Mouse (Mus musculus): ENCODE measurements around the gene Dnajc5. TPM values are rescaled to one million over a fixed set of nuclear protein-coding genes. Genes with fewer than 3 reads are reported as not detected.

Dnajc5 gene
- polyA plus RNA-seq, 3 experiments from 2014 or later = 37.5 to 41.7 (median 39.3) TPM

DNA sequence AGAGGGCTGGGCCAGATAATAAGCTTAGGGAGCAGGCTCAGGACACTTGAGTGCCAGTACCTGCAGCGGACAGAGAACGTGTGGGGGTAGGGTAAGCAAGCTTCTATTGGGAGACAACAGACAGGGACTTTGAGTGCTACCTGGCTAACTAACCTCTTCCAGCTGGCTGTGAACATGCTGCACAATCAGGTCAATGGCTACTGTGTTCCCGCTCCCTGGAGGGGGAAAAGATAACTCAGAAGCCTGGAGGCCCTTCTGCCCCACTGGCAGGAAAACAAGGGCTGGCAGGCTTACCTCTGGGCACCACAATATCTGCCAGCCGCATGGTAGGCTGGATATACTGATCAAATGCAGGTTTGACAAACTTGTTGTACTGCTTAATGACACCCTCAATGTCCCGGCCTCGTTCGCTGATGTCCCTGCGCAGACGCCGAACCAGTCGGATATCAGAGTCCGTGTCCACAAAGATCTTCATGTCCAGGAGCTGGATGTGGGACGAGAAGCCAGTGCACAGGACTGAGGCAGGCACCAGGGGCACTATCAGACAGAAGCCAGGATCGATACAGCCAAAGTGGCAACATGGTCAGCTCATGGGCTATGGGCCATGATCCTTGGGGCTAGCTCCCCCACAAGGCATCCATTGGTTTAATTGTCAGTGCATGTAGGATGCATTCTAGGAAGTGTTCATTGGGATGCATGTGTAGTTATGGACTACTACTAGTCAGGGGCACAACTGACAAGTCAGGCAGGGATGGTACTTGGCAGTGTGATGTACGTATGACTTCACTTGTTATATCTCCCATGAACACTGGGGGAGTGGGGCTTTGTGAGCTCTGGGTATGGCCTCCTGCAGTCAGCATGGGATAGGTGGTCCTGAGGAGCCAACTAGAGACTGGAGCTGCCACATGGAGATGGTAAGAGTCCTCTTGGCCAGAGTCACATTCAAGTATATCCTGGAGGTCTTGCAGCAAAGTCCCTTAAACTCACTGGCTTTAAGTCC is 52.9 kb downstream of the Dnajc5 start:
- no peak for ATAC-seq

- ATAC-seq = no peak
Observed at GRCm38 (mm10) chr2:181573961-181574360, 53.7 kb downstream of the Dnajc5 start.

- no peak for ATAC-seq
Observed at GRCm38 (mm10) chr2:181574921-181575545, 54.7 kb downstream of the Dnajc5 start.

GRCm38 (mm10) chr2:181576613-181577012 is 56.3 kb downstream of the Dnajc5 start:
- no peak for ATAC-seq

GRCm38 (mm10) chr2:181577126-181577525 is 56.8 kb downstream of the Dnajc5 start:
- no peak for ATAC-seq

- no peak for ATAC-seq
Observed at GRCm38 (mm10) chr2:181577981-181578581, 57.8 kb downstream of the Dnajc5 start.

DNA sequence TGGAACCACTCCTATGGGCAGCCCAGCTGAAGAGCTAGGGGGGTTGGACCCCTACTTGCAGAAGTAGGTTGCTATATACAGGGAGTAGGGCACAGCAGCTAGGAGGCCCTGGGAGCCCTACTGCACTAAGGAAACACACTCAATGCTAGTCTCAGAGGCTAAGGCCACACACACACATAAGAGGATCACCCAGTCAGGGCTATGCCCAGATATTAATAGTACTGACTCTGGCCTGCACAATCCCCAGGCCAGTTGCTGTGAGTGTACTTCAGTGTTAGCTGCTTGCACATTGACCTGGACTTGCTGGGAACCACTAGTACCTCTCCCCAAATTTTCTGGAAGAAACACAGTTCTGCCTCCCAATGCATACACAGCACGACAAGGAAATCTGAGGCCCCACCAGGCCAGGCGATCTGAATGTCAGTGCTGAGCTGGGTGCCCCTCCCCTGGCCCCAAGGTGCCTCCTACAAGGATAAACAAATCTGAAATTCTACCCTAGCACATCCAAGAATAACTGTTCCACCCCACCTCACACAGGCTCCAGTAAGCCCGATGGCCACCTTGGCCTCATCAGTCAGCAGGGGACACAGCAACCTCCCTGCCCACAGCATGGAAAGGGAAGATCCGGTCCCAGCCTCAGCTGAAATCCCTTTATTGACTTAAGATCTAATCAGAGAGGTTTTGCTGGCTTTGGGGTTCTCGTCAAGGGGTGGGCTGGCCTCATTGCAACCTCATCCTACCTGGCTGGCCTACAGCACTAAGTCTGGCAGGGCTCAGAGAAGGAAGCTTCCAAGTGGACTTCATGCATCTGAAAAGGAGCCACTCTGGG is 58.7 kb downstream of the Dnajc5 start:
- no peak for ATAC-seq

GRCm38 (mm10) chr2:181579681-181580080 is 59.4 kb downstream of the Dnajc5 start:
- no peak for ATAC-seq

- no peak for ATAC-seq
Observed at GRCm38 (mm10) chr2:181580131-181580772, 60.0 kb downstream of the Dnajc5 start.

- ATAC-seq = peak; percentile 93
Observed at GRCm38 (mm10) chr2:181581016-181581401, 60.7 kb downstream of the Dnajc5 start.

DNA sequence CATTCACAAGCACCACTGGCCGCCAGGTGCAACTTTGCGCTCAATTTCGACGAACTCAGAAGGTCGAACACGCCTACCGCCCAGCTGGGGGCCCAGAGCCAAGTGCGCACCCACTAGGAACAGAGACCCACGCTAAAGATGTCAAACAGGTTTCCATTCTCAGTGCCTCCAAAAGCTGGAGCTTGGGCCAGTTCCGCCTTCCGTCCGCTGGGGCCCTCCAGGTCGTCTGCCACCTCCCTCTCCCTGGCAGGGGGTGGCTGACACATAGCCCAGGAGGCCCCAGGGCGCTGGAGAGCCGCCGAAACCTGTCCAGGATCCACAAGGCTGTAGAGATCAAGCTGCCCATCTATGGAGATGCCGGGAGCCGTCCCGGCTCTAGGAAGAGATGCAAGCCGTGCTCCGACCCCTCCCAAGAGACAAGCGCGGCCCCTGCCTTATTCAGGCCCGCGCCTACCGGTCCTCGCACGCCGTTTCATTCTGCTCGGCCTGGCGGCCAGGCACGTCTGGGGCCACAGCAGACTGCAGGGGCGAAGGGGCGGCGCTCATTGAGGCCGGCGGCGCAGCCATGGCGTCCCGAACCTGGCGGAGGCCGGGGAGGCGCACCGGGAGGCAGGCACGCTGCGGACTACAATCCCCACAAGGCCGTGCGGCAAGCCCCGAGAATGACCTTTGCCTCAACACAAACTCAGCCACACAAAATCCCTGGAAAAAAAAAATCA is 61.3 kb downstream of the Dnajc5 start:
- ATAC-seq = peak; percentile 75

- no peak for ATAC-seq
Observed at GRCm38 (mm10) chr2:181582358-181582757, 62.1 kb downstream of the Dnajc5 start.

DNA sequence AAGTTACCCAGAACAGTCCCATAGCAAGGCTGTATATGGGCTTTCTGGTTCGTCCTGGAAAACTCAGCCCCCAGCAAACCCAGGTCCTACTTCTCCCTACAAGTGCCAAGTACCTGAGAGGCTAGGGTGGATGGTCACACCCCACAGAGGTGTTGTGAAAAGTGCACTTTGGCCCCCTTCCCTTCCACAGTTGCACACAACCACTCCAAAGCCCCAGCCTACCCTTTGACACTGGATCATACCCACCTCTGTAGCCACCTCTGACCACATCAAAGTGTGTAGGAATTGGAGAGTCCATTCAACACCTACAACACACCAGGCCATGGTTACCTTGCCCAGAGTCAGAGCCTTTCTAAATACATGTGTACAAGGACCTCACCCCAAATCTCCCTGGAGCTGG is 62.7 kb downstream of the Dnajc5 start:
- no peak for ATAC-seq

GRCm38 (mm10) chr2:181583460-181584257 is 63.4 kb downstream of the Dnajc5 start:
- no peak for ATAC-seq

DNA sequence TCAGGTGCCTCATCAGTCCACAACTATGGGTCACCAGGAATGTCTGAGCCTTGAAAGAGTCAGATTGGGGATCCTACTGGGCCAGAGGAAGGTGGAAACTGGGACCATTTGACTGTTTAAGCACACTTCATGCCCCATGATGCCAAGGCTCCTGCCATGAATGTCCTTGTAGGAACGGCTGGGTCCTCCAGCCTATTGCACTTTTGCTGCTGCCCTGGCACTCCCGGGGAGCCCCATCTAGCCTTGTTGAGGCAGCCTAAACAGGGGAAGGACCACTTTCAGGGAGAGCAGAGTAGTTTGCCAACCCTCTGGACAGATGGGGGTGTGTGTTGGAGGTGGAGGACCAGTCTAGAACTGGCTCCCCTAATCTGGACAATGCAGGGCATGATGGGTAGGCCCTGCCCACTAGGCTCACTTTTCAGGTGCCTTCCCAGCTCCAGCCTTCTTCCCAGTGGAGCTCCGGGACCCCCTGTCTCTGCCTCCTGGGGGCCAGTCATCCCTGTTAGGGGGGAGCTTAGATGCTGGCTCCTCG is 64.2 kb downstream of the Dnajc5 start, which contains the start of gene Uckl1:
TSS of gene Uckl1 (minus strand) at position 482 of the 532 bp plus-strand sequence.
- no peak for ATAC-seq

DNA sequence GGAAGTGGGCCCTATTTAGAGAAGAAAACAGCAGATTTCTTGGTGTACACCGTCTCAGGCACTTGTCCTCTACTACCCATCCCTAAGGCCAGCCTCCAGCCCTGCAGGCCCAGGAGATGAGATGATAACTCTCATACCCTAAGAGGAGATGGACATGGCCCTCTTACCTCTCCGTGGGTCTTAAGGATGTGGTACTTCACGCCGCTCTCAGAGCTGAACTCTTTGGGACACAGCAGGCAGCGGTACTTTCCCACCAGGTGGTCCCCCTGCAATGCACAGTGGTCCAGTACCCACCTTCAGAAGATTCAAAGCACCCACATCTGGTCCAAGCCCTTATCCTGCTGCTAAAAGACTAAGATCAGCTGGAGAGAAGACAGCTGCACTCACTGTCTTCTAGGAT is 65.2 kb downstream of the Dnajc5 start:
- ATAC-seq = no peak

DNA sequence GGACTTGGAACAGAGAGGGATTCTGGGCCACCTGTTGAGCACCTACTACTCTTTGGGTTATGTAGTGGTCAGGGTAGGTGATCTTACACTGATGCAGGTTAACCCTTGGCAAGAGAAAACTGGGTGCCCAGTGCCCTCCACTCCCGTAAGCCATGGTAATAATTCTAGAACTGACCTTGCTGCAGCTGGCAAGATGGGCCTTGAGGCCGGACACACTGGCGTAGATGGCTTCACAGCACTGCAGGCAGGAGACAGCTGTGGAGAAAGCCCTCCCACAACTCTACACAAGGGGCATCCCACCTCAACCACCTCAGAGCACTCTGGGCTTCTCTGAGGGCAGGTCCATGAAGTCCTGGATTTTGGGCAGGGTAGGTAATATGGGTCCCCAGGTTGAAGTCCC is 65.8 kb downstream of the Dnajc5 start:
- ATAC-seq = no peak

GRCm38 (mm10) chr2:181587796-181588195 is 67.5 kb downstream of the Dnajc5 start:
- no peak for ATAC-seq

DNA sequence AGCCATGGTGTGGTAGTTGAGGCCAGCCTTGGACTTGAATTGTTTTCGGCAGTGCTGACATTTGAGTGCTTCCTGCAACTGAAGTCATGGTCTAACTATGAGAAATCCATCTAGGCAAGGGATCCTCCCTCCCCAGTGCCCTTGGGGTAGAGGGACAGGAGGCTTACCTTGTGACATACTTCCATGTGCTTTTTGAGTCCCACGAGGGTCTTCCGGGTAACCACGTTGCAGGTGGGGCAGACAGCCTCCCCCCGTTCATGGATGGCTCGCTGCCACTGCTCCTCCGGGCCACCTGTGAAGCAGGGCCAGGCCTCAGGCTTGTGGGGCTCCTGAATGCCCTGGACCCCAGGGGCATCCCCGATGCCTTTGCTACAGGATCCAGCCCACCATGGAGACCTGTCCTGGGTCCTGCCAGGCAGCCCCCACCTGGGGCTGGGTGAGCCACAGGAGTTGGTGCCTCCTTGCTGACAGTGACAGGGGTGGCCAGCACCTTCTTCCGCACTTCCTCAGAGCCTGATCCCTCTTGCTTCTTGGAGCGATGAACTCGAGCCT is 68.0 kb downstream of the Dnajc5 start:
- ATAC-seq = no peak
